Mouse (Mus musculus): ENCODE data around the gene Fam90a1a. TPM values are rescaled to one million over a fixed set of nuclear protein-coding genes. Genes with fewer than 3 reads are reported as not detected.
"Not testable (repeated sequence)": the region's sequence is repeated elsewhere in the genome, so short reads cannot be mapped to it uniquely, and the experiment has no call there.

Gene Fam90a1a
- not detected in 2 replicates for polyA plus RNA-seq (2015; fragmentation: Nextera tagmentation; extraction: Ambion mirVana)

GRCm38 (mm10) chr8:21958414-21958813, at the start of gene Fam90a1a:
Gene Fam90a1a, plus strand, starts transcription at chr8:21958714.
- no peaks in the 10 kb centered on the region for H3K36me3 ChIP-seq (ENCODE audit: control insufficient read depth, insufficient read depth, low read length)
- 93% methylated on average over 2 of the region's 2 CpGs for WGBS
- no peak within 1 kb of the TSS for H3K4me2 ChIP-seq (ENCODE audit: low read length)
- no peaks in the 10 kb centered on the region for H3K27me3 ChIP-seq (replicated peaks; ENCODE audit: control insufficient read depth, insufficient read depth, low read length)
- ATAC-seq: no peak
- H3K4me3 ChIP-seq (ENCODE audit: low read length): no peak within 1 kb of the TSS
- no peak within 1 kb of the TSS for H3K27ac ChIP-seq (ENCODE audit: low read depth, low read length)
- H3K9me3 ChIP-seq (ENCODE audit: control insufficient read depth, low read length): no peaks in the 10 kb centered on the region
- H3K9ac ChIP-seq (ENCODE audit: low read depth, low read length): no peak within 1 kb of the TSS
- no peaks in the 10 kb centered on the region for H3K4me1 ChIP-seq (ENCODE audit: control insufficient read depth, insufficient read depth, low read depth, low read length)

GRCm38 (mm10) chr8:21911931-21912330, 46.6 kb upstream of the Fam90a1a start:
- Histone ChIP-seq H3K9me3 (ENCODE audit: control insufficient read depth, low read length) (no peaks in the 10 kb centered on the region), H3K27me3 (replicated peaks; ENCODE audit: control insufficient read depth, insufficient read depth, low read length) (no peaks in the 10 kb centered on the region), H3K36me3 (ENCODE audit: control insufficient read depth, insufficient read depth, low read length) (no peaks in the 10 kb centered on the region), H3K27ac (ENCODE audit: low read depth, low read length) (no peak overlapping the region), H3K4me3 (ENCODE audit: low read length) (no peak overlapping the region), H3K4me2 (ENCODE audit: low read length) (no peak overlapping the region), H3K9ac (ENCODE audit: low read depth, low read length) (no peak overlapping the region), H3K4me1 (ENCODE audit: control insufficient read depth, insufficient read depth, low read depth, low read length) (no peaks in the 10 kb centered on the region)
- 22% methylated on average over 1 of the region's 1 CpGs for WGBS
- ATAC-seq: no peak

GRCm38 (mm10) chr8:21912554-21912953, 46.0 kb upstream of the Fam90a1a start:
- H3K4me1 ChIP-seq (ENCODE audit: control insufficient read depth, insufficient read depth, low read depth, low read length): no peaks in the 10 kb centered on the region
- no peak overlapping the region for H3K4me3 ChIP-seq (ENCODE audit: low read length)
- no peak overlapping the region for H3K27ac ChIP-seq (ENCODE audit: low read depth, low read length)
- H3K36me3 ChIP-seq (ENCODE audit: control insufficient read depth, insufficient read depth, low read length): no peaks in the 10 kb centered on the region
- no peak overlapping the region for H3K4me2 ChIP-seq (ENCODE audit: low read length)
- WGBS: 12% methylated on average over 2 of the region's 2 CpGs
- no peaks in the 10 kb centered on the region for H3K9me3 ChIP-seq (ENCODE audit: control insufficient read depth, low read length)
- ATAC-seq: no peak
- H3K9ac ChIP-seq (ENCODE audit: low read depth, low read length): no peak overlapping the region
- H3K27me3 ChIP-seq (replicated peaks; ENCODE audit: control insufficient read depth, insufficient read depth, low read length): no peaks in the 10 kb centered on the region

GRCm38 (mm10) chr8:21915625-21916024, 42.9 kb upstream of the Fam90a1a start:
- Histone ChIP-seq H3K4me1 (ENCODE audit: control insufficient read depth, insufficient read depth, low read depth, low read length) (no peaks in the 10 kb centered on the region), H3K4me3 (ENCODE audit: low read length) (no peak overlapping the region), H3K27ac (ENCODE audit: low read depth, low read length) (no peak overlapping the region), H3K9ac (ENCODE audit: low read depth, low read length) (no peak overlapping the region), H3K36me3 (ENCODE audit: control insufficient read depth, insufficient read depth, low read length) (no peaks in the 10 kb centered on the region), H3K4me2 (ENCODE audit: low read length) (no peak overlapping the region), H3K27me3 (replicated peaks; ENCODE audit: control insufficient read depth, insufficient read depth, low read length) (no peaks in the 10 kb centered on the region), H3K9me3 (ENCODE audit: control insufficient read depth, low read length) (no peaks in the 10 kb centered on the region)
- no peak for ATAC-seq
- WGBS: 94% methylated on average over 3 of the region's 3 CpGs

GRCm38 (mm10) chr8:21930754-21931153, 27.8 kb upstream of the Fam90a1a start:
- H3K27ac ChIP-seq (ENCODE audit: low read depth, low read length); H3K36me3 ChIP-seq (ENCODE audit: control insufficient read depth, insufficient read depth, low read length); H3K4me2 ChIP-seq (ENCODE audit: low read length); H3K4me3 ChIP-seq (ENCODE audit: low read length); H3K9ac ChIP-seq (ENCODE audit: low read depth, low read length); H3K27me3 ChIP-seq (replicated peaks; ENCODE audit: control insufficient read depth, insufficient read depth, low read length); H3K4me1 ChIP-seq (ENCODE audit: control insufficient read depth, insufficient read depth, low read depth, low read length); H3K9me3 ChIP-seq (ENCODE audit: control insufficient read depth, low read length); ATAC-seq: not testable (repeated sequence)
- 72% methylated on average over 3 of the region's 3 CpGs for WGBS

GRCm38 (mm10) chr8:21932610-21933009, 25.9 kb upstream of the Fam90a1a start, which contains the start of gene Defb15:
Gene Defb15, minus strand, starts transcription at chr8:21932710.
- Histone ChIP-seq H3K9ac (ENCODE audit: low read depth, low read length) (no peak within 1 kb of the TSS), H3K4me2 (ENCODE audit: low read length) (no peak within 1 kb of the TSS), H3K36me3 (ENCODE audit: control insufficient read depth, insufficient read depth, low read length) (no peaks in the 10 kb centered on the region), H3K27me3 (replicated peaks; ENCODE audit: control insufficient read depth, insufficient read depth, low read length) (no peaks in the 10 kb centered on the region), H3K4me3 (ENCODE audit: low read length) (no peak within 1 kb of the TSS), H3K27ac (ENCODE audit: low read depth, low read length) (no peak within 1 kb of the TSS), H3K9me3 (ENCODE audit: control insufficient read depth, low read length) (no peaks in the 10 kb centered on the region), H3K4me1 (ENCODE audit: control insufficient read depth, insufficient read depth, low read depth, low read length) (no peaks in the 10 kb centered on the region)
- WGBS: 92% methylated on average over 6 of the region's 6 CpGs
- ATAC-seq: no peak

GRCm38 (mm10) chr8:21938052-21938451, 20.5 kb upstream of the Fam90a1a start, which contains the start of gene Defb35:
Gene Defb35, plus strand, starts transcription at chr8:21938352.
- not testable (repeated sequence) for H3K4me3 ChIP-seq (ENCODE audit: low read length); H3K36me3 ChIP-seq (ENCODE audit: control insufficient read depth, insufficient read depth, low read length); ATAC-seq; H3K27ac ChIP-seq (ENCODE audit: low read depth, low read length); H3K27me3 ChIP-seq (replicated peaks; ENCODE audit: control insufficient read depth, insufficient read depth, low read length); H3K4me2 ChIP-seq (ENCODE audit: low read length); H3K9ac ChIP-seq (ENCODE audit: low read depth, low read length); H3K9me3 ChIP-seq (ENCODE audit: control insufficient read depth, low read length); H3K4me1 ChIP-seq (ENCODE audit: control insufficient read depth, insufficient read depth, low read depth, low read length)
- WGBS: 88% methylated on average over 4 of the region's 4 CpGs

- Histone ChIP-seq H3K4me2 (ENCODE audit: low read length) (no peak within 1 kb of the TSS), H3K4me1 (ENCODE audit: control insufficient read depth, insufficient read depth, low read depth, low read length) (no peaks in the 10 kb centered on the region), H3K9me3 (ENCODE audit: control insufficient read depth, low read length) (no peaks in the 10 kb centered on the region), H3K4me3 (ENCODE audit: low read length) (no peak within 1 kb of the TSS), H3K36me3 (ENCODE audit: control insufficient read depth, insufficient read depth, low read length) (no peaks in the 10 kb centered on the region), H3K27me3 (replicated peaks; ENCODE audit: control insufficient read depth, insufficient read depth, low read length) (no peaks in the 10 kb centered on the region), H3K9ac (ENCODE audit: low read depth, low read length) (no peak within 1 kb of the TSS), H3K27ac (ENCODE audit: low read depth, low read length) (no peak within 1 kb of the TSS)
- no peak for ATAC-seq
- 79% methylated on average over 6 of the region's 6 CpGs for WGBS
Observed at GRCm38 (mm10) chr8:21946462-21946861, 12.1 kb upstream of the Fam90a1a start, which contains the start of gene Defb13. Gene Defb13, plus strand, starts transcription at chr8:21946762.

GRCm38 (mm10) chr8:21947311-21948017, 11.1 kb upstream of the Fam90a1a start:
- H3K9me3 ChIP-seq (ENCODE audit: control insufficient read depth, low read length): no peaks in the 10 kb centered on the region
- no peaks in the 10 kb centered on the region for H3K36me3 ChIP-seq (ENCODE audit: control insufficient read depth, insufficient read depth, low read length)
- no peak overlapping the region for H3K4me2 ChIP-seq (ENCODE audit: low read length)
- H3K9ac ChIP-seq (ENCODE audit: low read depth, low read length): no peak overlapping the region
- no peaks in the 10 kb centered on the region for H3K4me1 ChIP-seq (ENCODE audit: control insufficient read depth, insufficient read depth, low read depth, low read length)
- H3K27ac ChIP-seq (ENCODE audit: low read depth, low read length): no peak overlapping the region
- H3K4me3 ChIP-seq (ENCODE audit: low read length): no peak overlapping the region
- no peak for ATAC-seq
- no peaks in the 10 kb centered on the region for H3K27me3 ChIP-seq (replicated peaks; ENCODE audit: control insufficient read depth, insufficient read depth, low read length)
- WGBS: 46% methylated on average over 9 of the region's 9 CpGs

Data from hindbrain, embryonic 16.5 days (tissue).